Mouse (Mus musculus): ENCODE measurements around the gene Rasl2-9. TPM values are rescaled to one million over a fixed set of nuclear protein-coding genes. Genes with fewer than 3 reads are reported as not detected.

Gene Rasl2-9
- polyA plus RNA-seq, 1 experiment from 2014 or later, result 0.41 TPM

DNA sequence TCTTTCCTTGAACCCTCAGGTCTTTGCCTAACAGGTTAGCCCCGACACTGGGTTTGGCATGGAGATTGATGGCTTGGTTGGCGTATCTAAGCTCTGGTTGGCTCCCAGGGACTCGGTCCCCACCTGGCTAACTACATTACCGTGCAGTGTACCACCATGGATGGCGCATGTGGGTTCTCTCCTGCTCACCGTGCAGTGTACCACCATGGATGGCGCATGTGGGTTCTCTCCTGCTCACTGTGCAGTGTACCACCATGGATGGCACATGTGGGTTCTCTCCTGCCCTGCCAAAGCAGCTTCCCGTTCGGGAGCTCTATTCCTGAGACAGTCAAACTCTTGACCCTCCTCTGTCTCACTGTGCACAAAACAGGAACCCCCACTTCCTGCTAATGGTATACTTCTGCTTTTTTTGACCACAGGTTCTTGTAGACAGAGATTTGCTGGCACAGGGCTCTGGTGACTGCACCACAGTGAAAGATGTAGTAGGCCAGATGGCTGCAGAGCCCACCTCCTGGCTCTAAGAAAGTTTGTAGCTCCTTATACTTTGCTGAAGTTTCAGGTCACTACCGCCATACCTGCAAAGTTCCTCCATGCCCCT, 24.6 kb downstream of the Rasl2-9 start:
- Histone ChIP-seq H3K4me2 (ENCODE audit: low read length) (no peak overlapping the region), H3K9me3 (ENCODE audit: control insufficient read depth, low read length) (no peaks in the 10 kb centered on the region), H3K4me3 (replicated peaks; ENCODE audit: low read depth, low read length) (no peak overlapping the region), H3K27me3 (ENCODE audit: control insufficient read depth, insufficient read depth, low read length) (no peaks in the 10 kb centered on the region), H3K36me3 (ENCODE audit: control insufficient read depth, insufficient read depth, low read length) (peaks cover 32% of the 10 kb centered on the region), H3K27ac (replicated peaks; ENCODE audit: low read depth, low read length) (no peak overlapping the region), H3K4me1 (ENCODE audit: control insufficient read depth, insufficient read depth, low read length) (no peaks in the 10 kb centered on the region), H3K9ac (replicated peaks; ENCODE audit: low read length) (no peak overlapping the region)
- DNase-seq, result no peak
- ATAC-seq (ENCODE audit: low FRiP score, low TSS enrichment), result no peak
- WGBS, result 95% methylated on average over 10 of the region's 10 CpGs

DNA sequence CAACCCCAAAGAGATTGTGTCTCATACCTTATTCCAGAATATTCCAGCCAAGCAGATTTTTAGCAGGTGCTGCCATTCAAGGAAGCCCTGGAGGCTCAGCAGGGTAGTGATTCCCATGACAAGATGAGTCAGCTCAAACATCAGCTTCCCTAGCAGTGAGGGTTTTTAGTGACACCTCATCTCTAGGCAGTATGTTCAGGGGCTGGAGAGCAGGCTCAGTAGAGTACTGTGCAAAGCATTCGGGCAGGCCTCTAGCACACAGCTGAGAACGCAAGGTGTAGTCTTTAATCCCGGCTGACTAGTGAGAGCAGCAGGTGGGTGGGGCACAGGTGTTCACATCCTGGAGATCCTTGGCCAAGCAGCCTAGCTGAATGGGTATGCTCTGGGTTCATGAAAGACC, 26.0 kb downstream of the Rasl2-9 start:
- peaks cover 46% of the 10 kb centered on the region for H3K36me3 ChIP-seq (ENCODE audit: control insufficient read depth, insufficient read depth, low read length)
- no peaks in the 10 kb centered on the region for H3K4me1 ChIP-seq (ENCODE audit: control insufficient read depth, insufficient read depth, low read length)
- H3K4me3 ChIP-seq (replicated peaks; ENCODE audit: low read depth, low read length), result no peak overlapping the region
- no peak overlapping the region for H3K27ac ChIP-seq (replicated peaks; ENCODE audit: low read depth, low read length)
- H3K4me2 ChIP-seq (ENCODE audit: low read length), result no peak overlapping the region
- DNase-seq (no peak), ATAC-seq (ENCODE audit: low FRiP score, low TSS enrichment) (no peak)
- H3K9ac ChIP-seq (replicated peaks; ENCODE audit: low read length), result no peak overlapping the region
- no peaks in the 10 kb centered on the region for H3K27me3 ChIP-seq (ENCODE audit: control insufficient read depth, insufficient read depth, low read length)
- no peaks in the 10 kb centered on the region for H3K9me3 ChIP-seq (ENCODE audit: control insufficient read depth, low read length)
- 91% methylated on average over 3 of the region's 3 CpGs for whole genome bisulfite sequencing

DNA sequence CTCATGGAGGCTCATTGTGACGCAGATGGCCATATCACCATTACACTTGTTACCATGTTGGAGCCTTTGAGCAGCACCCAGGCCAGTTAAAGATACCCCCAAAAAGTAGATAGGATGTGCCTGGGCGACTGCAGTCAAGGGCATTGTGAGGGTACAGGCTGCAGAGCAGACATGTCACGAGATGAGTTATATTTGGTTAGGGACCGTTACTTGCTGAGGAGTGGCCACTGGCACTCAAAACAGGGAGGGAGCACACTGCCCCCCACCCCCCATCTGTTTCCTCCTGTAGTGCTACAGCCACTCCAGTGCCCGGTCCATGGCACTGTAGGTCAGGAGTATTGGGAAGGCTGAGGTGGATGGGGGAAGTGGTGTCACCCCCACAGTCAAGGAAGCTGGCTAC, 27.0 kb downstream of the Rasl2-9 start:
- no peak for DNase-seq
- Histone ChIP-seq H3K27ac (replicated peaks; ENCODE audit: low read depth, low read length) (no peak overlapping the region), H3K9me3 (ENCODE audit: control insufficient read depth, low read length) (no peaks in the 10 kb centered on the region), H3K27me3 (ENCODE audit: control insufficient read depth, insufficient read depth, low read length) (no peaks in the 10 kb centered on the region), H3K4me2 (ENCODE audit: low read length) (no peak overlapping the region), H3K36me3 (ENCODE audit: control insufficient read depth, insufficient read depth, low read length) (peaks cover 56% of the 10 kb centered on the region), H3K4me1 (ENCODE audit: control insufficient read depth, insufficient read depth, low read length) (no peaks in the 10 kb centered on the region), H3K9ac (replicated peaks; ENCODE audit: low read length) (no peak overlapping the region), H3K4me3 (replicated peaks; ENCODE audit: low read depth, low read length) (no peak overlapping the region)
- ATAC-seq (ENCODE audit: low FRiP score, low TSS enrichment), result no peak
- 97% methylated on average over 5 of the region's 5 CpGs for WGBS

DNA sequence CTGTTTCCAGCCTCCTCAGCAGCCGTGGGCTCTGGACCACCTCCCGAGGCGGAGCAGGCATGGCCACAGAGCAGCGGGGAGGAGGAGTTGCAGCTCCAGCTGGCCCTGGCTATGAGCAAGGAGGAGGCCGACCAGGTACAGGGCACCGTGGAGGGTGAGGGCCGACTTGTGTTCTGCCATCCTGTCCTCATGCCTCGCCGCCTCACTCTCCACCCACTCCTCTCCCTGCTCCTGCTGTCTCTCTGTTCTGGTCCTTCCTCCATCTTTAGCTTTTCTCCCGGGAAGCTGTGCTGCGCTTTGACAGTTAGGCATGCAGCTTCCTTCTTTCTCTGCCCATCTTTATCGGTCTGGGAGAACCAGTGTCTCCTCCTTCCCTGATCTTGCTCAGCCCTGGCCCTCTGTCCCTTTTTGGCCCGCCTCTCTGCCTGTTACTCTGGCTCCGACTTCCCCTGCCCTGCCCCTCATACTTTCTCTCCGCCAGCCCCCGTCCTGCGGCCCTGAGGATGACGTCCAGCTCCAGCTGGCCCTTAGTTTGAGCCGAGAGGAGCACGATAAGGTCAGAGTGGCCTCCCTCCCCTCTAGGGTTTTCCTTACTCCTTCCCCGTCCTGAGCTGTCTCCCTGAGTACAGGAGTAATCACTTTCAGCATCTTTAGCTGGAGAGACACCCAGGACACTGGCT, 32.8 kb downstream of the Rasl2-9 start:
- Histone ChIP-seq H3K4me3 (replicated peaks; ENCODE audit: low read depth, low read length) (no peak overlapping the region), H3K36me3 (ENCODE audit: control insufficient read depth, insufficient read depth, low read length) (peaks cover 82% of the 10 kb centered on the region), H3K4me2 (ENCODE audit: low read length) (no peak overlapping the region), H3K4me1 (ENCODE audit: control insufficient read depth, insufficient read depth, low read length) (no peaks in the 10 kb centered on the region), H3K9me3 (ENCODE audit: control insufficient read depth, low read length) (no peaks in the 10 kb centered on the region), H3K9ac (replicated peaks; ENCODE audit: low read length) (no peak overlapping the region), H3K27me3 (ENCODE audit: control insufficient read depth, insufficient read depth, low read length) (no peaks in the 10 kb centered on the region), H3K27ac (replicated peaks; ENCODE audit: low read depth, low read length) (no peak overlapping the region)
- ATAC-seq (ENCODE audit: low FRiP score, low TSS enrichment) (no peak), DNase-seq (no peak)
- WGBS, result 87% methylated on average over 21 of the region's 21 CpGs

DNA sequence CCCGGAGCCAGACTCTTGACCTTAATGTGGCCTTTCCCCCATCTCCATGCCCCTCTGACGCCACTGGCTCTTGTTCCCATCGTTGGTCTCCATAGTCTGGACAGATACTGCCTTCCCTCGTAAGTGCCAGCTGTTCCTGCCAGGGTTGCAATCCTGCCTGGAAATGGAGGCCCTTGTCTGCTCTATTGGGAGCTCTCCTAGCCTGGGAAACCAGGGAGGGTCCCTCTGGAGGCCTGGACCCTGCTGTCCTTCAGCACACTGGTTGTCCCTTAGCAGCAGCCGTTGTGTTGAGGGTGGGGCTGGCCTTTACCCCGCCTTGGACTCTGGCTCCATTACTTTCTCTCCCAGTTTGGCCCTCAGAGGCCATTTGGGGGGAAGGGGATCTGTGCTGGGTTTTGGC, 33.4 kb downstream of the Rasl2-9 start:
- DNase-seq (no peak), ATAC-seq (ENCODE audit: low FRiP score, low TSS enrichment) (no peak)
- Histone ChIP-seq H3K4me2 (ENCODE audit: low read length) (no peak overlapping the region), H3K4me3 (replicated peaks; ENCODE audit: low read depth, low read length) (no peak overlapping the region), H3K36me3 (ENCODE audit: control insufficient read depth, insufficient read depth, low read length) (peaks cover 76% of the 10 kb centered on the region), H3K4me1 (ENCODE audit: control insufficient read depth, insufficient read depth, low read length) (no peaks in the 10 kb centered on the region), H3K9ac (replicated peaks; ENCODE audit: low read length) (no peak overlapping the region), H3K9me3 (ENCODE audit: control insufficient read depth, low read length) (no peaks in the 10 kb centered on the region), H3K27me3 (ENCODE audit: control insufficient read depth, insufficient read depth, low read length) (no peaks in the 10 kb centered on the region), H3K27ac (replicated peaks; ENCODE audit: low read depth, low read length) (no peak overlapping the region)
- WGBS, result 82% methylated on average over 6 of the region's 6 CpGs

DNA sequence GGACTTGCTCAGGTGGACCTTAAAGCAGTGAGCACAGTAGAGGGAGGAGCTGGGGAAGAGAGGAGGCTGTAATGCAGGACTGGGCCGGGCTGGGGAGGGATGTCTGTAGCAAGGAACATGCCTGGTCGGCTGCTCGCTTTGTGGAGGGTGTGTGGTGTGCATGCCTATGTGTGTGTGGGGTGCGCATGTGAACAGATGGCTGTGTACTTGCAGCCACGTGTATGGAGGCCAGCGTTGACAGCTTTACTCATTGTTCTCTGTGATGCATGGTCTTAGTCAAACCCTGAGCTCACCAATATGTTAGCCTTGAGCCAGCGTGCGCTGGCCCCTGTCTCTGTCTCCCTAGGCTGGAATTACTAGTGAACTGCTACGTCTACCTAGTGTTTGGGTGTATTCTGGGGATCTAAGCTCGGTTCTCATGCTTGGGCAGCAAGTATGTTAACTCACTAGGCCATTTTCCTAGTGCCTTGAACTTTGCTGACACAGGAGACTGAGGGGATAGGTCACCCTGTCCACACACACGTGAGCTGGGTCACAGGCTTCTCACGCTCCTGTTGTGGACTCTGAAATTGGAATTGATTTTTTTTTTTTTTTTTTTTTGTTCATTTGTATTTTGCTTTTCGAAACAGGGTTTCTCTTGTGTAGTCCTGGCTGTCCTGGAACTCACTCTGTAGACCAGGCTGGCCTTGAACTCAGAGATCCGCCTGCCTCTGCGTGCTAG, 34.6 kb downstream of the Rasl2-9 start:
- H3K4me2 ChIP-seq (ENCODE audit: low read length), result no peak overlapping the region
- H3K27me3 ChIP-seq (ENCODE audit: control insufficient read depth, insufficient read depth, low read length), result no peaks in the 10 kb centered on the region
- H3K4me3 ChIP-seq (replicated peaks; ENCODE audit: low read depth, low read length), result no peak overlapping the region
- peaks cover 73% of the 10 kb centered on the region for H3K36me3 ChIP-seq (ENCODE audit: control insufficient read depth, insufficient read depth, low read length)
- H3K4me1 ChIP-seq (ENCODE audit: control insufficient read depth, insufficient read depth, low read length), result no peaks in the 10 kb centered on the region
- ATAC-seq (ENCODE audit: low FRiP score, low TSS enrichment) (no peak), DNase-seq (no peak)
- no peak overlapping the region for H3K27ac ChIP-seq (replicated peaks; ENCODE audit: low read depth, low read length)
- H3K9me3 ChIP-seq (ENCODE audit: control insufficient read depth, low read length), result no peaks in the 10 kb centered on the region
- WGBS, result 89% methylated on average over 15 of the region's 15 CpGs
- no peak overlapping the region for H3K9ac ChIP-seq (replicated peaks; ENCODE audit: low read length)

DNA sequence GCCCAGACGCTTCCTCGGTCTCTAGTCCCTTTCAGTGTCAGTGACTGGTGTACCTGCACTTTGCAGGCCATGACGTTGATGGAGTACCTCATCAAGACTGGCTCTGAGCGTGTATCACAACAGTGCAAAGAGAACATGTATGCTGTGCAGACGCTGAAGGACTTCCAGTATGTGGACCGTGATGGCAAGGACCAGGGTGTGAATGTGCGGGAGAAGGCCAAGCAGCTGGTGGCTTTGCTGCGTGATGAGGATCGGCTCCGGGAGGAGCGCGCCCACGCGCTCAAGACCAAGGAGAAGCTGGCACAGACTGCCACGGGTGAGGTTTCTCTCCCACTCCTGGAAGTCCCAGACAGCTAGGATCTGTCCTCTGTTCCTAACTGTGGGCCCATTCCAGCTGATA, 35.9 kb downstream of the Rasl2-9 start:
- ATAC-seq (ENCODE audit: low FRiP score, low TSS enrichment) (no peak), DNase-seq (no peak)
- 97% methylated on average over 15 of the region's 15 CpGs for WGBS
- Histone ChIP-seq H3K27me3 (ENCODE audit: control insufficient read depth, insufficient read depth, low read length) (no peaks in the 10 kb centered on the region), H3K27ac (replicated peaks; ENCODE audit: low read depth, low read length) (no peak overlapping the region), H3K9me3 (ENCODE audit: control insufficient read depth, low read length) (no peaks in the 10 kb centered on the region), H3K36me3 (ENCODE audit: control insufficient read depth, insufficient read depth, low read length) (peaks cover 71% of the 10 kb centered on the region), H3K4me2 (ENCODE audit: low read length) (no peak overlapping the region), H3K4me1 (ENCODE audit: control insufficient read depth, insufficient read depth, low read length) (no peaks in the 10 kb centered on the region), H3K9ac (replicated peaks; ENCODE audit: low read length) (no peak overlapping the region), H3K4me3 (replicated peaks; ENCODE audit: low read depth, low read length) (no peak overlapping the region)

DNA sequence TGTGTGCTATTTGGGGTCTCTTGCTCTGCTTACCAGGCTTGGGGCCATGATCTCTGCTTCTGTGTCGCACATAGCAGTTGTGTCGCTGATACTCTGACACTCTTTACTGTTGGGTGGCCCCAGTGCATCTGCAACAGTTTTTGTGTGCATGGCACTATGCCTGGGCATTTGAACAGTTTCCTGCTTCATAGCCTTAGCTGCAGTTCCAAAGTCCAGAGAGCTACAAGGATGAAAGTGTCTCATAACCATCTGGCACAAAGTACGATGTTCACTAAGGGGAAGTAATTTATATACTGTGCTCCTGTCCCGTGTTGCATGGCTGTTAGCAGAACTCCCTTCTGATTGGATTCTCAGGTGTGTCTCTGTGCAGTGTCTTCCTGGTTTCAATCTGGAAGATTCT, 37.9 kb downstream of the Rasl2-9 start:
- Histone ChIP-seq H3K9me3 (ENCODE audit: control insufficient read depth, low read length) (no peaks in the 10 kb centered on the region), H3K4me2 (ENCODE audit: low read length) (no peak overlapping the region), H3K4me3 (replicated peaks; ENCODE audit: low read depth, low read length) (no peak overlapping the region), H3K36me3 (ENCODE audit: control insufficient read depth, insufficient read depth, low read length) (peaks cover 64% of the 10 kb centered on the region), H3K27ac (replicated peaks; ENCODE audit: low read depth, low read length) (no peak overlapping the region), H3K4me1 (ENCODE audit: control insufficient read depth, insufficient read depth, low read length) (peaks cover 3% of the 10 kb centered on the region; the same call in 1 of the 2 replicates), H3K27me3 (ENCODE audit: control insufficient read depth, insufficient read depth, low read length) (no peaks in the 10 kb centered on the region), H3K9ac (replicated peaks; ENCODE audit: low read length) (no peak overlapping the region)
- DNase-seq (no peak), ATAC-seq (ENCODE audit: low FRiP score, low TSS enrichment) (no peak)
- WGBS, result 93% methylated on average over 4 of the region's 4 CpGs
